Mouse (Mus musculus) embryonic stem cell, embryonic (primary cell): Measurements from ENCODE around the gene Atpif1.

Experiments used
- CTCF ChIA-PET, 4 experiments: fragments of 300-600 bp in 2 of 4; fragments of 350-600 bp in 2 of 4; sonication (Branson Sonifier 250); formaldehyde crosslinking; loops; one replicate each; lab custom pipeline; 2022; ENCODE audit warnings: inconsistent platforms in 2 of 4; lab: Charles Lee
- POLR2A ChIA-PET, 4 experiments: fragments of 300-600 bp in 2 of 4; fragments of 350-600 bp in 2 of 4; sonication (Branson Sonifier 250); formaldehyde crosslinking; loops; one replicate each; lab custom pipeline; 2022; ENCODE audit warnings: antibody characterized with exemption in 4 of 4, inconsistent platforms in 1 of 4; lab: Charles Lee

The Atpif1 gene

DNA sequence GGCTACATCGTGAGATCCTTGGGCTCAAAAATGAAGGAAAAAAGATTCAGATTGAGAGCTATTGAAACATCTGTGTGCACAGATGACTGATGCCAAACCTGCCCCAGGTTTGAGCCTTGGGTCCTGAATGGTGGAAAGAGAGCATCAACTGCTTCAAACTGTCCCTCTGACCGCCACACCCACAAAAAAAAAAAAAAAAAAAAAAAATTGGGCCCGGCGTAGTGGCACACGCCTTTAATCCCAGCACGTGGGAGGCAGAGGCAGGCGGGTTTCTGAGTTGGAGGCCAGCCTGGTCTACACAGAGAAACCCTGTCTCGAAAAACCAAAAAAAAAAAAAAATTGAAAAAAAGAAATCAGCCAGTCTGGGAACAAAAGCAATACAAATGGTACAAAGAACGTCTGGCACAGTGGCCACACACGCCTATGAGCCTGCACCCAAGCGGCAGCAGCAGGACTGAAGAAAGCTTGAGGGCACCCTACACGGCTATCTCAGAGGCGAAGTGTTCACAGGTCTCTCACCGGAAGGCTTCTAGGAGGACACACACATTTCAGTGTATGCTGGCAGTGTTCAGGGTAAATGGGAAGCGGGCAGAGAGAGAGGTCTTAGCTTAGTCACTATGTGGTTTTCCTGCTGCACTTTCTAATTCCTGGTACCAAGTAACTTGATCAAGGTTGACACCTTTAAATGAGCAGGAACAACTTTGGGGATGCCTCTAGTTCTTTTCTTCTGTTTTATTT lies 43.0 kb downstream of the Atpif1 start:
- ChIA-PET POLR2A (interaction anchor here (0.6 to 35.1 kb wide), 31 partner anchors 8 to 1638 kb away, joined by 3 to 1071 read pairs (median 4); partner anchors contain the start of genes Sesn2 (in 2 of the 4), Med18 (in 1 of the 4) and Rcc1 (in 1 of the 4)), CTCF (interaction anchor here in 2 of 4 experiments (0.6 to 0.9 kb wide), 2 partner anchors 8 to 24 kb away, joined by 3 read pairs; no protein-coding TSS in a partner anchor)

DNA sequence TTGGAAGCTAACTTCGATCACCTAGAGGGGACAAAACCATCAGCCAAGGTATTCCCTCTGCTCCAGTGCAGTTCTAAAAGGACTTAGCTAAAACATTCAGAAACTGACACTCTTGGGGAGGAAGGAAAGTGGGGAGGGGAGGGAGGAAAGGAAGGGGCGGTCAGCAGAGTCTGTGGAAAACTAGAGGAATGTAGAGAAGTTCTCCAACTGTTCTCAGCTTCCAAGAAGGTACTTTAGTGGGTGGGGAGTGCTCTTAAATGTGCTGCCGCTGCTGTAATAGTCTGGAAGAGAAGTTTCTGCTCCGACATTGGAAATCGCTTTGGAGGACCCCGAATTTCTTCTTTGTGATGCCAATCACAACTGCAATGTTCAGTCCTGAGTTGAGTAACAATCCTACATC lies 44.5 kb downstream of the Atpif1 start:
- ChIA-PET POLR2A (interaction anchor here (0.6 to 35.1 kb wide), 16 partner anchors 10 to 617 kb away, joined by 3 to 1071 read pairs (median 6); partner anchors contain the start of genes Sesn2 (in 2 of the 4), Med18 (in 1 of the 4) and Rcc1 (in 1 of the 4)), CTCF (interaction anchor here in 1 of 4 experiments (0.6 kb wide), 1 partner anchor 23 kb away, joined by 3 read pairs; no protein-coding TSS in a partner anchor)

DNA sequence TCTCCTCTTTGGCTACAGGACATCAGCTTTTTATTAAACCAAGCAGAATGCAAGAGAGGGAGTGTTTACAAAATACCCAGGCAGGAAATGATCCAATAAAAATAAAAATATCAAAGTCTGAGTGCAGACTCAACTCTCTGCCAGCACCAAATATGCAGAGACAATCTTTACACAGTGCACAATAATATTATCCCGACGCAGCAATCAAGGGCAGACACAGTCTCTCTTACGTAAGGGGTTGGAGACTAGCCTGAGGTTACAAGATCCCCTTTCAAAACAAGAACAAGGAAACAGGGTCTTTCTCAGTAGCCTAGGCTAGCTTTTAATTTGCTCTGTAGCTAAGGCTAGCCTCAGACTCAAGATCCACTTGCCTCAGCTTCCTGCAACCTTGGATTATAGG lies 44.9 kb downstream of the Atpif1 start:
- ChIA-PET CTCF (interaction anchor here in 1 of 4 experiments (0.6 kb wide), 1 partner anchor 24 kb away, joined by 3 read pairs; no protein-coding TSS in a partner anchor), POLR2A (interaction anchor here in 3 of 4 experiments (0.6 to 35.1 kb wide), 13 partner anchors 10 to 617 kb away, joined by 3 to 1071 read pairs (median 6); partner anchors contain the start of genes Sesn2 (in 2 of the 3), Med18 (in 1 of the 3) and Rcc1 (in 1 of the 3))

DNA sequence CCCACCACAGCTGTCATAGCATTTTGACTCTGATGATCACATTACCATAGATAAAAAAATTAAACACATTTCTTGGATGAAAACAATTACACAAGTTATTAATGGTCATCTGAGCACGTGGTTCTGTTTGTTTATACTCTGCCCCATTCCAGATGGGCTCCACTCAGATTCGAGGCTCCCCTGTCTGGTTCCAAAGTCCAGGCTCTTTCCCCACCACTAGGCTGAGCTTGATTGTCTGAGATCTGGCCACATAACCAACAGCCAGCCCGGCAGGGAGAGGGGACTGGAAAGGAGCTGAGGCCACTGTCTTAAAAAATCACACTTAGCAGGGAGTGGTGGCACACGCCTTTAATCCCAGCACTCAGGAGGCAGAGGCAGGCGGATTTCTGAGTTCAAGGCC lies 48.6 kb downstream of the Atpif1 start:
- POLR2A ChIA-PET, result interaction anchor here in 2 of 4 experiments (1.2 to 35.1 kb wide), 3 partner anchors 22 to 29 kb away, joined by 3 to 1071 read pairs (median 6); partner anchors contain the start of gene Sesn2 (in 1 of the 2)
- CTCF ChIA-PET, result interaction anchor here in 3 of 4 experiments (0.6 to 1.2 kb wide), 4 partner anchors 9 to 51 kb away, joined by 5 to 6 read pairs (median 5); no protein-coding TSS in a partner anchor

DNA sequence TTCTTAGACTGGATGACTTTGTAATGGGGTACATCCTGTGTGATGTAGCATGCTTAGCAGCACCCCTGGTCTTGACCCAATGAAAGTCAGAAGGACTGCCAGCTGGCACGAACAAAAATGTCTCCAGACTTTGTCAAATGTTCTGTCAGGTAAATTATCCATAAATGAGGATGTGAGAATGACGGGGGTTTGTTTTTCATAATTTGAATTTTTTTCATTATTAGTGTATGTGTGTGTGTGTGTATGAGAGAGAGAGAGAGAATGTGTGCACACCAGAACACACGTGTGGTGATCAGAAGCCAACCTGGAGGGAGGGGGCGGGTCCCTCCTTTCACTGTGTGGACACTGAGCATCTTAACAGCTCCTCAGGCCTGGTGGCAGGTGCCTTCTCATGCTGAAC lies 49.2 kb downstream of the Atpif1 start:
- POLR2A ChIA-PET, result interaction anchor here in 2 of 4 experiments (1.9 to 35.1 kb wide), 2 partner anchors 29 to 30 kb away, joined by 6 to 1071 read pairs; partner anchors contain the start of gene Sesn2 (in 1 of the 2)
- CTCF ChIA-PET, result interaction anchor here in 1 of 4 experiments (1.2 kb wide), 1 partner anchor 13 kb away, joined by 5 read pairs; no protein-coding TSS in a partner anchor

DNA sequence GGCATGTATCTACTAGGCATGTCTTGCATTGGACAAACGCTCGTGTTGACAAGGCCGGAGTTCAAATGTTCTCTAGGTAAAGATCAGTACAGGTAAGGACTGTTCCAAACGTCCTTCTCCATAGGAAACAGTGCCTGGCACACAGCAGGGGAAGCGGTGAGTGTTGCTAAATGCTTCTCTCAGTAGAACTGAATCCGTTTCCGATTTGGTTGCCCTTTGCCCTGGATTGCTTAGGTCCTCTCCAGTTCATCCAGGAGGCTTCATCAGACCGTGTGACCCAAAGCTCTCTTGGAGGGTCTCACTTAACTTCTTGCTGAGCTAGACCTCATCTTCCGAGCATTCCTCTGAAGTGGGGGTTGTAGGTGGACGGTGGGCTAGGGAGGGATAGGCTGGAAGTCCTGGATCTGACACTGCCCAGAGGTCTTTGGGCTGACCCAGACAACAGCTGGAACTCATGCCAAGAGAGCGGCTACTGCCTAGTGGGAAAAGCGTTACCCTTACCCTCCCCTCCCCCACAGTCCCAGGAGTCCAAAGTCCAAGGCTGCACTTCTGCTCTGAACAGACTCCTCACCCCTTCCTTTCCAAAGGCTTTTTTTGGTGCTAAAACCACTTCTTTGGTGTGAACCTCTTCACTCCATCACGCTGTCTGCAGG lies 50.4 kb downstream of the Atpif1 start:
- ChIA-PET CTCF (interaction anchor here in 1 of 4 experiments (1.1 kb wide), 1 partner anchor 31 kb away, joined by 4 read pairs; no protein-coding TSS in a partner anchor), POLR2A (interaction anchor here in 3 of 4 experiments (0.6 to 1.8 kb wide), 8 partner anchors 11 to 206 kb away, joined by 3 to 8 read pairs (median 4); partner anchors contain the start of gene Sesn2 (in 2 of the 3))

DNA sequence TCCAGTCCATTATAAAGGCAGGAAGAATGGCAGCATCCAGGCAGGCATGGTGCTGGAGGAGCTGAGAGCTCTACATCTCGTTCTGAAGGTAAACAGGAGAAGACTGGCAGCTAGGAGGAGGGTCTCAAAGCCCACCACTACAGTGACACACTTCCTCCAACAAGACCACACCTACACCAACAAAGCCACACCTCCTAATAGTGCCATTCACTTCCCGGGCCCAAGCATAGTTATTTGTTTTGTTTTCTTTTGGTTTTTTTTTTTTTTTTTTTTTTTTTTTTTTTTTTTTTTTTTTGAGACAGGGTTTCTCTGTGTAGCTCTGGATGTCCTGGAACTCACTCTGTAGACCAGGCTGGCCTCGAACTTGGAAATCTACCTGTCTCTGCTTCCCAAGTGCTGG lies 51.4 kb downstream of the Atpif1 start:
- POLR2A ChIA-PET, result interaction anchor here (0.6 to 1.8 kb wide), 13 partner anchors 8 to 254 kb away, joined by 3 to 8 read pairs (median 3); partner anchors contain the start of gene Sesn2 (in 1 of the 4)

More for the DNA sequence above, 51.4 kb downstream of the Atpif1 start:
- CTCF ChIA-PET, result interaction anchor here in 2 of 4 experiments (0.6 to 1.1 kb wide), 3 partner anchors 31 to 294 kb away, joined by 3 to 4 read pairs (median 3); no protein-coding TSS in a partner anchor
